Mouse (Mus musculus): Measurements from ENCODE around the gene Ksr1. TPM values are rescaled to one million over a fixed set of nuclear protein-coding genes. Genes with fewer than 3 reads are reported as not detected.

Gene Ksr1
- polyA plus RNA-seq, 1 experiment from 2014 or later, result 5.7 TPM

DNA sequence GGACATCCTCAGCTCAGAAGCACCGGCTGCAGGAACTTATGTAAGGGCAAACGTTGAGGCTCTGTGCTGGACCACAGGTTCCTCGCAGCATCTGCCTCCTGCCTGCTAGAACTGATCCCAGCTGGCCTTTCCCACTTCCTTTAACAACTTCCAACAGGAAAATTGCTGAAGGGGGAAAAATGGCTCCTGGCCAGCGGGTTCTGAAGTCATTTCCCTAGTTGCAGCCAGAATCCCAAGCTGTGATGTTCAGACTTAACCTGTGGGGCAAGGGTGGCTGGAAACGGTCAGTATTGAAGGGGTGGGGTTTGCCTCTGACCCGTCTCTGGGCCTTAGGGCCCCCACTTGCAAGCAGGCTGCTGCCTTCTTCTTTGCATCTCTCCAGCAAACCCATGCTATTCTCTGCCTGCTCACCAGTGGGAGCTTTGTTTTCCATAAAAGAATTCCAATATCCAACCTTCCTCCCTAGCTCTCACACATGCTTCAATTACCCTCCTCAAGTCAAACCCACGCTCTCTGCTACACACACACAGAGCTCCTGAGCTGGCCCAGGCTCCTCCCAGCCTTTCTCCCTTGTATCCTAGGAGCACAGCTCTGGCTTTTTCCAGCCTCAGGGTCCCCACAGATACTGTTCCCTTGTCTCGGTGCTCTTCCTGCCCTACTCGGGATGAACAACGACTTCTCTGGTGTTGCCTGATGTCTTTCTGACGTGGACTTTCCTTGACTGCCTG lies 80.6 kb downstream of the Ksr1 start:
- no peak overlapping the region for H3K4me2 ChIP-seq (ENCODE audit: low read depth)
- peak overlapping the region; percentile 10; the same call in 1 of the 2 replicates for H3K27ac ChIP-seq (ENCODE audit: low read depth, low read length)
- no peak overlapping the region for H3K9ac ChIP-seq (ENCODE audit: low read length)
- H3K27me3 ChIP-seq (ENCODE audit: control insufficient read depth, insufficient read depth, low read length), result no peaks in the 10 kb centered on the region
- H3K36me3 ChIP-seq (ENCODE audit: control insufficient read depth, insufficient read depth, low read length), result no peaks in the 10 kb centered on the region
- H3K4me3 ChIP-seq (ENCODE audit: low read depth, low read length), result no peak overlapping the region
- no peaks in the 10 kb centered on the region for H3K9me3 ChIP-seq (ENCODE audit: control insufficient read depth, low read length)
- 80% methylated on average over 11 of the region's 11 CpGs for WGBS
- DNase-seq (ENCODE audit: low spot score), result no peak
- H3K4me1 ChIP-seq (ENCODE audit: control insufficient read depth, insufficient read depth, low read length), result peaks cover 3% of the 10 kb centered on the region; the same call in 1 of the 2 replicates
- ATAC-seq (ENCODE audit: insufficient read depth, low FRiP score, low TSS enrichment), result no peak

DNA sequence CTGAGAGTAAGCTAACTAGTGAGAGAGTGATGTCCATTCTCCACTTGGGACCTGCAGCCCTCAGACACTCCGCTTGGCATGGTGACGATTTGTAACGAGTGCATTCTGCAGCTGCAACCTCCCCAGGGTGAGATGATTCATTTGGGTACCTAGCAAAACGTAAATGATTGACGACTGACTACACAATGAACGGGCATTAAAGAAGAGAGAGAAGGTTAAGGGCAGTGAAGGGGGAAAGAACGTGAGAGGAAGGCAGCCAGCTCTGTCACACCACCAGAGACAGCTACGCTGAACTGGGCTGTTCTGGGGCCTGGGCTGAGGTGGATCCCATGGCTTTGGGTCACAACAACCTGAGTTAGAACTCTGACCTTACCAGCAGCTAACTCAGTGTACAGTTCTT lies 81.9 kb downstream of the Ksr1 start:
- H3K4me1 ChIP-seq (ENCODE audit: control insufficient read depth, insufficient read depth, low read length), result peaks cover 3% of the 10 kb centered on the region; the same call in 1 of the 2 replicates
- no peaks in the 10 kb centered on the region for H3K9me3 ChIP-seq (ENCODE audit: control insufficient read depth, low read length)
- H3K4me3 ChIP-seq (ENCODE audit: low read depth, low read length), result no peak overlapping the region
- ATAC-seq (ENCODE audit: insufficient read depth, low FRiP score, low TSS enrichment), result no peak
- no peaks in the 10 kb centered on the region for H3K27me3 ChIP-seq (ENCODE audit: control insufficient read depth, insufficient read depth, low read length)
- H3K4me2 ChIP-seq (ENCODE audit: low read depth), result no peak overlapping the region
- no peak overlapping the region for H3K9ac ChIP-seq (ENCODE audit: low read length)
- 72% methylated on average over 8 of the region's 8 CpGs for WGBS
- DNase-seq (ENCODE audit: low spot score), result no peak
- no peaks in the 10 kb centered on the region for H3K36me3 ChIP-seq (ENCODE audit: control insufficient read depth, insufficient read depth, low read length)
- no peak overlapping the region for H3K27ac ChIP-seq (ENCODE audit: low read depth, low read length)

DNA sequence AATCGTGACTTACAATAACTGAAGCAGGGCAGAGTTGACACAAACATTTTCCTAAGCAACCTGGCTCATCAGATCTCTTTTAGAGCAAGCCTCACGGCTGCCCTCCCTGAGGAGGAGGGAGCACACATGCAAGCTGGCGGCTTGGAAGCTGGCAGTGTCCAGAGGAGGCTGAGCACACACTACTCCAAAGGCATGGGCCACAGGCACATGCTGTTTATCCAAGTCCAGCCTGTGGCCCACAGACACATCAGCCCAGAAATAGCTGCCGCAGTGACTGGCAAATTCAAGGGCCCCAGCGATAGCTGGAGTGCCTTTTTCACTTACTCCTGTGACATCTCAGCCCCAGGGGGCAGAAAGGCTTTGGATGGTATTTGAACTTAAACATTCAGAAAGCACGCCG lies 82.6 kb downstream of the Ksr1 start:
- Histone ChIP-seq H3K27me3 (ENCODE audit: control insufficient read depth, insufficient read depth, low read length) (no peaks in the 10 kb centered on the region), H3K4me1 (ENCODE audit: control insufficient read depth, insufficient read depth, low read length) (peaks cover 3% of the 10 kb centered on the region; the same call in 1 of the 2 replicates), H3K9me3 (ENCODE audit: control insufficient read depth, low read length) (no peaks in the 10 kb centered on the region), H3K4me2 (ENCODE audit: low read depth) (no peak overlapping the region), H3K27ac (ENCODE audit: low read depth, low read length) (no peak overlapping the region), H3K36me3 (ENCODE audit: control insufficient read depth, insufficient read depth, low read length) (no peaks in the 10 kb centered on the region), H3K9ac (ENCODE audit: low read length) (no peak overlapping the region), H3K4me3 (ENCODE audit: low read depth, low read length) (no peak overlapping the region)
- 86% methylated on average over 7 of the region's 7 CpGs for WGBS
- DNase-seq (ENCODE audit: low spot score) (no peak), ATAC-seq (ENCODE audit: insufficient read depth, low FRiP score, low TSS enrichment) (no peak)

DNA sequence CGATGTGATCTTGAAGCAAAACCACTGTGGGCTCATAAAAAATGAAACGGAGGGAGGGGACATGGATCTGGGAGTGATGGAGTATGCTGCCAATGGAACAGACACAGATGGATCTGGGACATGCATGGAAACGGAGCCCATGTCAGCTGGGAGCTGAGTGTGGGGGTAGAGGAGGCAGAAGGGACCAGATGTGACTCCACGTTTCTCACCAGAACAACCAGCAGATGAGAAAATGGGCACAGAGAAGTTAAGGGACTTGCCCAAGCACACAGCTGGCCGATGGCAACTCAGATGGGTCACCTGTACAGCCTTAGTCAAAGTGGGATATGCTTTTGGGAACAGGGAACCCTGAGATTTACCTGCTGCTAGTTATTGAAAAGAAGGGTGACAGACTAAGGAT lies 83.3 kb downstream of the Ksr1 start:
- Histone ChIP-seq H3K9ac (ENCODE audit: low read length) (no peak overlapping the region), H3K4me3 (ENCODE audit: low read depth, low read length) (no peak overlapping the region), H3K4me2 (ENCODE audit: low read depth) (no peak overlapping the region), H3K36me3 (ENCODE audit: control insufficient read depth, insufficient read depth, low read length) (no peaks in the 10 kb centered on the region), H3K27ac (ENCODE audit: low read depth, low read length) (no peak overlapping the region), H3K9me3 (ENCODE audit: control insufficient read depth, low read length) (no peaks in the 10 kb centered on the region), H3K27me3 (ENCODE audit: control insufficient read depth, insufficient read depth, low read length) (no peaks in the 10 kb centered on the region), H3K4me1 (ENCODE audit: control insufficient read depth, insufficient read depth, low read length) (peaks cover 9% of the 10 kb centered on the region)
- ATAC-seq (ENCODE audit: insufficient read depth, low FRiP score, low TSS enrichment), result no peak
- no peak for DNase-seq (ENCODE audit: low spot score)
- WGBS, result 77% methylated on average over 5 of the region's 5 CpGs

DNA sequence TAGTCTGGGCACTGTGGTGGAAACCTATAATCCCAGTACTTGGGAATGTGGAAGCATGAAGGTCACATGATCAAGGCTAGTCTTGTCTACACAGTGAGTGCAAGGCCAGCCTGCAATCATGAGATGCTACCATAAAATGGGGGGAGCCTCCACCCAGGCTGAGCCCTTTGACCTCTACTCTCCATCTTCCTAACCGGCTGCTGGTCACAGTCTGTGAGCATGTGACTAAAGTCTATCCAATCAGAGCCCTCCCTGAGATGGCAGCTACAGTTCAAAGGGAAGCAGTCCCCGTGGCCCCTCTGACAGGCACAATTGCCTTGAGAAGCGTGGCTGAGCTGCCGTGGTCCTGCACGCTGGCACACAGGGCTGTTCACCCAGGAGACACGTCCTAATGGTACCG lies 84.4 kb downstream of the Ksr1 start:
- Histone ChIP-seq H3K36me3 (ENCODE audit: control insufficient read depth, insufficient read depth, low read length) (no peaks in the 10 kb centered on the region), H3K4me3 (ENCODE audit: low read depth, low read length) (no peak overlapping the region), H3K27ac (ENCODE audit: low read depth, low read length) (no peak overlapping the region), H3K9me3 (ENCODE audit: control insufficient read depth, low read length) (no peaks in the 10 kb centered on the region), H3K4me2 (ENCODE audit: low read depth) (no peak overlapping the region; the same call in 1 of the 2 replicates), H3K9ac (ENCODE audit: low read length) (no peak overlapping the region), H3K27me3 (ENCODE audit: control insufficient read depth, insufficient read depth, low read length) (no peaks in the 10 kb centered on the region), H3K4me1 (ENCODE audit: control insufficient read depth, insufficient read depth, low read length) (peaks cover 9% of the 10 kb centered on the region)
- 45% methylated on average over 7 of the region's 7 CpGs for WGBS
- DNase-seq (ENCODE audit: low spot score), result no peak
- ATAC-seq (ENCODE audit: insufficient read depth, low FRiP score, low TSS enrichment), result no peak

DNA sequence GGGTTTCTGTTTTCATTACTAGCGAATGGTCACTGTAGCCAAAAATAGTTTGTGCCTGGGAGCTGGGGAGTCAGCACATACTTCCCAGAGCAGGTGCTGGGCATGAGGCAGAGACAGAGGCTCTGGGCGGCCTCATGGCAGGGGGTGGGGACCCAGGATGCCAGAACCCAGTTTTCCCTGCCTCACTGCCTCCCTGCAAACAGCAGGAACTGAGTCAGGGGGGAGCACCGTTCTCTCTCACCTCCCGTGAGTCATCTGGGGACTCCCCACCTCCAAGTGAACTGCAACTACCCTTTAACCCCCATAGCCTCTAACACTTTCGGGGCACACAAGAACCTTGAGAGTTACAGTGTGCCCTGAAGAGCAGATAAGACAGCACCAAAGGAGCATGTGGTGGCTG lies 86.4 kb downstream of the Ksr1 start:
- H3K4me1 ChIP-seq (ENCODE audit: control insufficient read depth, insufficient read depth, low read length), result peaks cover 13% of the 10 kb centered on the region
- H3K4me2 ChIP-seq (ENCODE audit: low read depth), result no peak overlapping the region
- no peak overlapping the region for H3K9ac ChIP-seq (ENCODE audit: low read length)
- no peaks in the 10 kb centered on the region for H3K9me3 ChIP-seq (ENCODE audit: control insufficient read depth, low read length)
- no peak for DNase-seq (ENCODE audit: low spot score)
- H3K27me3 ChIP-seq (ENCODE audit: control insufficient read depth, insufficient read depth, low read length), result no peaks in the 10 kb centered on the region
- H3K27ac ChIP-seq (ENCODE audit: low read depth, low read length), result no peak overlapping the region
- no peak for ATAC-seq (ENCODE audit: insufficient read depth, low FRiP score, low TSS enrichment)
- no peak overlapping the region for H3K4me3 ChIP-seq (ENCODE audit: low read depth, low read length)
- 81% methylated on average over 5 of the region's 5 CpGs for WGBS
- H3K36me3 ChIP-seq (ENCODE audit: control insufficient read depth, insufficient read depth, low read length), result no peaks in the 10 kb centered on the region

DNA sequence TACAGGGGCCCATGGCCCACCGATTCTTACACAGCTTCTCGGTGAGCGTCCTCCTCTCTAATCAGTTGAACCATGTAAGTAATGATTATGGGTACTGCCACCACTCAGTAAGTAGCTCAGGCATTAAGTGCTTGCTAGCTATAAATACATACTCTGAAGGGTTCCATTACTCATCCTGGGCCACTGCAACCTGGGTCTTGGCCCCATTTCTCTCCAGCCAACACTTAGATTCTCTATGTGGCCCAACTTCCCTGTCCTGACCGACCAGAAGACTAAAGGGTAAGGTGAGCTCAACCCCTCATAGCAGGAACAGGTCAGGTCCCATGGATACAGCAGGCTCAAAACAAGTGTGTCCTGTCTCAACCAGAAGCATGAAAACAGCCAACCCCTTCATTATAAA lies 87.1 kb downstream of the Ksr1 start:
- Histone ChIP-seq H3K4me3 (ENCODE audit: low read depth, low read length) (no peak overlapping the region), H3K4me1 (ENCODE audit: control insufficient read depth, insufficient read depth, low read length) (peaks cover 13% of the 10 kb centered on the region), H3K9ac (ENCODE audit: low read length) (no peak overlapping the region), H3K36me3 (ENCODE audit: control insufficient read depth, insufficient read depth, low read length) (no peaks in the 10 kb centered on the region), H3K9me3 (ENCODE audit: control insufficient read depth, low read length) (no peaks in the 10 kb centered on the region), H3K4me2 (ENCODE audit: low read depth) (no peak overlapping the region), H3K27me3 (ENCODE audit: control insufficient read depth, insufficient read depth, low read length) (no peaks in the 10 kb centered on the region), H3K27ac (ENCODE audit: low read depth, low read length) (no peak overlapping the region)
- ATAC-seq (ENCODE audit: insufficient read depth, low FRiP score, low TSS enrichment) (no peak), DNase-seq (ENCODE audit: low spot score) (no peak)
- WGBS, result 92% methylated on average over 4 of the region's 4 CpGs

DNA sequence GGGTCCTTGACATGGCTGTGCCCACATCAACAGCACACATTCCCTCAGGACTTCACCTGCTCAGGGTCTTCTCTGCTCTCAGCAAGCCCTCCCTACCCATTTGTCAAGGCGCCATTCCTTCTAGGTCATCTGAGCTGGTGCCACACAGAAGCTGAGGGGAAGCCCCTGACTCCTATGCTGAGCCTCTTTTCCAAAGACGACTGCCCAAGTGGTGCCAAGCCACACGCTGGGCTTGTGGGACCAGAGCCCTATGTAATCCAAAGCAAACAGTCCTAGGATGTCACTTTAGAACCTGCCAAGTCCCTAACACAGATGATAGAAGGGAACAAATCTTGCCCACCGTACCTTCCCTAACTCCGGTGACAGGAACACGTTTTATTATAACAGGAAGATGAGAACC lies 87.6 kb downstream of the Ksr1 start:
- Histone ChIP-seq H3K4me3 (ENCODE audit: low read depth, low read length) (no peak overlapping the region), H3K27ac (ENCODE audit: low read depth, low read length) (no peak overlapping the region), H3K27me3 (ENCODE audit: control insufficient read depth, insufficient read depth, low read length) (no peaks in the 10 kb centered on the region), H3K4me1 (ENCODE audit: control insufficient read depth, insufficient read depth, low read length) (peaks cover 13% of the 10 kb centered on the region), H3K9me3 (ENCODE audit: control insufficient read depth, low read length) (no peaks in the 10 kb centered on the region), H3K9ac (ENCODE audit: low read length) (no peak overlapping the region), H3K4me2 (ENCODE audit: low read depth) (no peak overlapping the region), H3K36me3 (ENCODE audit: control insufficient read depth, insufficient read depth, low read length) (no peaks in the 10 kb centered on the region)
- DNase-seq (ENCODE audit: low spot score), result no peak
- WGBS, result 82% methylated on average over 6 of the region's 6 CpGs
- ATAC-seq (ENCODE audit: insufficient read depth, low FRiP score, low TSS enrichment), result no peak

DNA sequence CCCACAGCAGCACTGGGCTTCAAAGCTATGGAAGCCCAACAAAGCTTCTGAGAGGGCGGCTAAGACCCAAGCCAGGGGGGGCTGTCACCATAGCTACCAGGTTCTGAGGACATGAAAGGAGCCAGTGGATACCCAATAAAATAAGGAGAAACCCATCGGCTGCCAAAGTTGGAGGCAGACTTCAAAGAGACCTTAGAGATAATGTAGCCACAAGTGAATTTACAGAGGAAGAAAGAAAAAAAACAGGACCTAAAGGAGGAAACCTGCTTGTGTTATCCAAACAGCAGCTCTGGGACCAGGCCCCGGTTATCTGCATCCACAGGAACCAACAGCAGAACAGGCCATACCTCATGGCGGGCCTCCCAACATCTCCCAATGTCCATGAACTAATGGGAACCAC lies 88.4 kb downstream of the Ksr1 start:
- no peak for DNase-seq (ENCODE audit: low spot score)

More for the DNA sequence above, 88.4 kb downstream of the Ksr1 start:
- Histone ChIP-seq H3K4me1 (ENCODE audit: control insufficient read depth, insufficient read depth, low read length) (peaks cover 13% of the 10 kb centered on the region), H3K27me3 (ENCODE audit: control insufficient read depth, insufficient read depth, low read length) (no peaks in the 10 kb centered on the region), H3K9ac (ENCODE audit: low read length) (no peak overlapping the region), H3K36me3 (ENCODE audit: control insufficient read depth, insufficient read depth, low read length) (no peaks in the 10 kb centered on the region), H3K9me3 (ENCODE audit: control insufficient read depth, low read length) (no peaks in the 10 kb centered on the region), H3K27ac (ENCODE audit: low read depth, low read length) (no peak overlapping the region), H3K4me3 (ENCODE audit: low read depth, low read length) (no peak overlapping the region), H3K4me2 (ENCODE audit: low read depth) (no peak overlapping the region)
- ATAC-seq (ENCODE audit: insufficient read depth, low FRiP score, low TSS enrichment), result no peak
- WGBS, result 32% methylated on average over 4 of the region's 4 CpGs

Measured in neural tube, embryonic 11.5 days (tissue).